Mouse (Mus musculus): ENCODE measurements around the gene Lrrc8b.

DNA sequence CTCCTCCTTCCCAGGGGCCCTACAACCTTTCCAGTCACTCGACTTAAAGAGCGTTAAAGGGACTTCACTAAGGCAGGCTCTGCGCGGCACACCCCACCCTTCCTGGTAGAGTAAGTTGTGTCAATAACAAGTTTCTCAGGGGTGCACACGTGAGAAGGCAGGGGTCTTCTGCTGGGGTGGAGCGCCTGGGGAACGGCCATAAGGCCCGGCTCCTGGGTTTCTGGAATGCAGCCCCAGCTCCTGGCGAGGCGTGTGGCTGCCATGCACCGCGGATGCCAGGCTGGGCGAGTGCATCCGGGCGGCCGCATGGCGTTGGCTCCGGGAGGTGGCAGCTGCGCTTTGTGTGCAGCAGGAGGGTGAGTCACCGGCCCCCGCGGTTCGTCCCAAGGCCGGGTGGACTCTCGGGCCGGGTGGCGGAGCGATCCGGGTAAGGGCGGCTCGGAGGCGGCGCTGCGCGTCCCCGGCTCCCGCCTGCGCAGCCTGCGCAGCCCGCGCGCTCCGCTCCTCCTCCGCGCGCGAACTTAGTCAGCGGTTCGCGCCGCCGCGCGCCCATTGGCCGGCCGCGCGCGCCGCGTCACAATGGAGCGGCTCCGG lies at the start of gene Lrrc8b:
- TF ChIP-seq POLR2A (IDR thresholded peaks at IDR 0.05; ENCODE audit: borderline replicate concordance, insufficient read depth, low read length) (no peak), CTCF (IDR thresholded peaks at IDR 0.05; ENCODE audit: borderline replicate concordance, insufficient read depth, low read depth, low read length) (no peak)
